Mouse (Mus musculus) C2C12 (cell line): ENCODE results near the gene Osm. TPM values are rescaled to one million over a fixed set of nuclear protein-coding genes. Genes with fewer than 3 reads are reported as not detected.

Experiments
- H3K27me3 ChIP-seq: one replicate; pipeline ENCODE4 v1.6.1; 2011; ENCODE audit not compliant: control insufficient read depth, insufficient read depth, insufficient read length
- H3K36me3 ChIP-seq: one replicate; pipeline ENCODE4 v1.6.1; 2011; ENCODE audit not compliant: control insufficient read depth, insufficient read depth
- H3K4me3 ChIP-seq: one replicate; pipeline ENCODE4 v1.5.1; 2011; ENCODE audit warnings: mild to moderate bottlenecking, control low read depth; ENCODE audit not compliant: poor library complexity, insufficient read depth, severe bottlenecking
- H3K79me2 ChIP-seq: one replicate; pipeline ENCODE4 v1.6.1; 2011; ENCODE audit not compliant: control insufficient read depth, insufficient read depth
- H3K79me3 ChIP-seq: one replicate; pipeline ENCODE4 v1.6.1; 2011; ENCODE audit warnings: low read depth, control low read depth
- H3ac ChIP-seq: one replicate; pipeline ENCODE3; 2011; ENCODE audit warnings: low read depth; ENCODE audit not compliant: control insufficient read depth, insufficient read length
- CEBPB ChIP-seq: IDR thresholded peaks from one replicate; pipeline ENCODE4 v1.6.1; 2011; ENCODE audit warnings: low read depth, mild to moderate bottlenecking, control low read depth, moderate library complexity
- CTCF ChIP-seq: IDR thresholded peaks from one replicate; pipeline ENCODE4 v1.5.1; 2011; ENCODE audit not compliant: control insufficient read depth, insufficient read depth, insufficient read length
- FOSL1 ChIP-seq: IDR thresholded peaks from one replicate; pipeline ENCODE4 v1.8.0; 2011; ENCODE audit warnings: mild to moderate bottlenecking, low read length; ENCODE audit not compliant: poor library complexity, insufficient read depth, severe bottlenecking
- MAX ChIP-seq: IDR thresholded peaks from one replicate; pipeline ENCODE4 v1.6.1; 2011; ENCODE audit warnings: mild to moderate bottlenecking, control low read depth
- MYOD1 ChIP-seq: IDR thresholded peaks from one replicate; pipeline ENCODE4 v1.6.1; 2011; ENCODE audit warnings: low read depth; ENCODE audit not compliant: control insufficient read depth, insufficient read length
- MYOG ChIP-seq: IDR thresholded peaks from one replicate; pipeline ENCODE4 v1.6.1; 2011; ENCODE audit not compliant: control insufficient read depth, insufficient read length; ENCODE audit errors: extremely low read depth
- USF1 ChIP-seq: IDR thresholded peaks from one replicate; pipeline ENCODE4 v1.6.1; 2011; ENCODE audit warnings: low read depth, mild to moderate bottlenecking, control low read depth, moderate library complexity
- polyA plus RNA-seq: library from polyadenylated mRNA; unstranded; fragments of >200 nt; fragmentation: generic; extraction: Trizol; gene quantifications from one replicate; pipeline ENCODE4 v1.2.1, GENCODE M21; 2012; ENCODE audit warnings: missing spikeins

Osm gene
- polyA plus RNA-seq, 1 experiment, result not detected

- no peaks in the 10 kb centered on the region for H3K79me2 ChIP-seq
- no peaks in the 10 kb centered on the region for H3K36me3 ChIP-seq
- no peak overlapping the region for H3K4me3 ChIP-seq
- TF ChIP-seq CTCF, result no peak
- no peak for TF ChIP-seq CEBPB
- no peak for TF ChIP-seq MYOG
- TF ChIP-seq MYOD1, result no peak
- TF ChIP-seq MAX, result no peak
- TF ChIP-seq USF1, result no peak
- TF ChIP-seq FOSL1, result no peak
- no peak overlapping the region for H3ac ChIP-seq
- H3K27me3 ChIP-seq, result no peaks in the 10 kb centered on the region
- H3K79me3 ChIP-seq, result no peaks in the 10 kb centered on the region
Observed at GRCm38 (mm10) chr11:4246623-4247022, 10.4 kb downstream of the Osm start.

GRCm38 (mm10) chr11:4247201-4247959 lies 11.2 kb downstream of the Osm start:
- H3ac ChIP-seq, result no peak overlapping the region
- no peak for TF ChIP-seq USF1
- no peak for TF ChIP-seq MYOG
- TF ChIP-seq MAX, result no peak
- TF ChIP-seq CTCF, result no peak
- no peak for TF ChIP-seq MYOD1
- no peak for TF ChIP-seq FOSL1
- no peak for TF ChIP-seq CEBPB
- no peaks in the 10 kb centered on the region for H3K79me2 ChIP-seq
- no peaks in the 10 kb centered on the region for H3K36me3 ChIP-seq
- H3K79me3 ChIP-seq, result no peaks in the 10 kb centered on the region
- H3K27me3 ChIP-seq, result no peaks in the 10 kb centered on the region
- no peak overlapping the region for H3K4me3 ChIP-seq

- H3ac ChIP-seq, result no peak overlapping the region
- no peaks in the 10 kb centered on the region for H3K36me3 ChIP-seq
- H3K4me3 ChIP-seq, result no peak overlapping the region
- H3K27me3 ChIP-seq, result no peaks in the 10 kb centered on the region
- no peaks in the 10 kb centered on the region for H3K79me2 ChIP-seq
- H3K79me3 ChIP-seq, result no peaks in the 10 kb centered on the region
- TF ChIP-seq FOSL1 (no peak), MYOG (no peak), MYOD1 (no peak), MAX (no peak), CEBPB (no peak), USF1 (no peak), CTCF (no peak)
Observed at GRCm38 (mm10) chr11:4249151-4249550, 12.9 kb downstream of the Osm start.

GRCm38 (mm10) chr11:4250290-4250689 lies 14.1 kb downstream of the Osm start:
- Histone ChIP-seq H3K36me3 (no peaks in the 10 kb centered on the region), H3K4me3 (no peak overlapping the region), H3ac (no peak overlapping the region), H3K79me3 (no peaks in the 10 kb centered on the region), H3K79me2 (no peaks in the 10 kb centered on the region), H3K27me3 (no peaks in the 10 kb centered on the region)
- no peak for TF ChIP-seq MAX
- no peak for TF ChIP-seq CTCF
- no peak for TF ChIP-seq FOSL1
- no peak for TF ChIP-seq MYOD1
- no peak for TF ChIP-seq USF1
- TF ChIP-seq MYOG, result no peak
- no peak for TF ChIP-seq CEBPB

GRCm38 (mm10) chr11:4251376-4251775 lies 15.2 kb downstream of the Osm start:
- TF ChIP-seq CTCF (no peak), FOSL1 (no peak), MYOG (no peak)
- H3K79me3 ChIP-seq, result no peaks in the 10 kb centered on the region
- H3K27me3 ChIP-seq, result no peaks in the 10 kb centered on the region
- no peaks in the 10 kb centered on the region for H3K79me2 ChIP-seq
- no peak overlapping the region for H3ac ChIP-seq
- no peak overlapping the region for H3K4me3 ChIP-seq
- H3K36me3 ChIP-seq, result no peaks in the 10 kb centered on the region

GRCm38 (mm10) chr11:4252886-4253285 lies 16.7 kb downstream of the Osm start:
- Histone ChIP-seq H3K27me3 (no peaks in the 10 kb centered on the region), H3K79me3 (no peaks in the 10 kb centered on the region), H3K4me3 (no peak overlapping the region), H3K79me2 (no peaks in the 10 kb centered on the region), H3K36me3 (no peaks in the 10 kb centered on the region), H3ac (no peak overlapping the region)
- TF ChIP-seq USF1 (no peak), MAX (no peak), MYOD1 (no peak), CEBPB (no peak), CTCF (no peak), MYOG (no peak), FOSL1 (no peak)
